Mouse (Mus musculus) telencephalon, adult 2 months (tissue): ENCODE measurements at regions not wholly inside any gene's neighbourhood (a gene's known extent, or its start where the extent isn't known, plus 50 kb on each side); places are given as distances from the start of the nearest gene placed in this dataset.

Experiments used
- DNase-seq: peaks from one replicate; pipeline ENCODE4 v3.0.0-alpha.2; 2011; ENCODE audit warnings: low read depth, low spot score

- DNase-seq, result peak; percentile 50
These were observed 66.4 kb upstream of the Htr1a start for GRCm38 (mm10) chr13:105377038-105377437.

- DNase-seq, result no peak
These were observed 64.9 kb upstream of the Htr1a start for GRCm38 (mm10) chr13:105378587-105378986.

GRCm38 (mm10) chr13:105387016-105387772 is 56.2 kb upstream of the Htr1a start:
- no peak for DNase-seq
